In the genomic region with DNA sequence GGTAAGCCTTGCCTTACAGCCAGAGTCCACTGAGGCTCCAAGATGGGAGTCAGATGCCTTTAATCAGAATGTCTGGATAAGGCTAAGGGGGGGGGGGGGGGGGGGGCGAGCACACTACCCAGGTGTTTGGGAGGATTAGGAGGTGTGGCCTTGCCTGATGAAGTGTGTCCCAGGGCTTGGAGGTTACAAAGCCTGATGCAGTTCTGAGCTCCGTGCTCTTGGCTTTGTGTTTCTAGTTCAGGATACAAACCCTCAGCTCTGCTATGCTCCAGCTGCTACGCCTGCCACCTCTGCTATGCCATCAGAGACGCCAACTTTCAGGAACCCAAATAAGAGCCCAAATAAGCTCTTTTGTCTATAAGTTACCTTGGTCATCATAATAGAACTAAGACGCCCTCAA, we compare ENCODE assay signal across 20 mouse cellular contexts.
DNase-seq lines count a peak whose midpoint lies in the region; ATAC-seq lines count a peak whose summit lies in the region.
"Had no signal": no experiment of that assay in that cellular context is flagged by ENCODE, and none has a peak within 500 bp of the region (broad histone marks: within the 10 kb centered on the region; RNA-seq: fewer than 3 reads in every experiment).

No protein-coding gene starts in this region.

- H3K4me2 ChIP-seq in kidney, embryonic 14.5 days (replicated peaks; ENCODE audit: low read depth, low read length) = no peak overlapping the region
- no peak overlapping the region for H3K4me2 ChIP-seq in kidney, embryonic 16.5 days (replicated peaks; ENCODE audit: low read depth, low read length)
- H3K4me2 ChIP-seq: embryonic facial prominence, embryonic 13.5 days; embryonic facial prominence, embryonic 15.5 days; forebrain, embryonic 12.5 days had no signal

- no peaks in the 10 kb centered on the region for H3K9me3 ChIP-seq in kidney, embryonic 14.5 days (ENCODE audit: control insufficient read depth, low read length)
- H3K9me3 ChIP-seq in kidney, embryonic 16.5 days (ENCODE audit: low read length) = no peaks in the 10 kb centered on the region
- H3K9me3 ChIP-seq: embryonic facial prominence, embryonic 13.5 days; embryonic facial prominence, embryonic 15.5 days; forebrain, embryonic 10.5 days; forebrain, embryonic 12.5 days had no signal

- H3K36me3 ChIP-seq in kidney, embryonic 14.5 days (ENCODE audit: control insufficient read depth, insufficient read depth, low read length) = peaks cover 18% of the 10 kb centered on the region; the same call in 1 of the 2 replicates
- H3K36me3 ChIP-seq in kidney, embryonic 16.5 days (ENCODE audit: insufficient read depth, low read length) = peaks cover 26% of the 10 kb centered on the region
- H3K36me3 ChIP-seq: forebrain, embryonic 12.5 days had no signal

- peaks cover 10% of the 10 kb centered on the region; the same call in 1 of the 2 replicates for H3K4me1 ChIP-seq in kidney, embryonic 14.5 days (ENCODE audit: control insufficient read depth, insufficient read depth, low read length)
- H3K4me1 ChIP-seq in kidney, embryonic 16.5 days (ENCODE audit: insufficient read depth, low read length) = peaks cover 11% of the 10 kb centered on the region
- H3K4me1 ChIP-seq: embryonic facial prominence, embryonic 13.5 days; embryonic facial prominence, embryonic 15.5 days; forebrain, embryonic 12.5 days had no signal

- H3K27me3 ChIP-seq in kidney, embryonic 14.5 days (ENCODE audit: control insufficient read depth, insufficient read depth, low read length) = no peaks in the 10 kb centered on the region
- no peaks in the 10 kb centered on the region for H3K27me3 ChIP-seq in kidney, embryonic 16.5 days (ENCODE audit: insufficient read depth, low read length)
- H3K27me3 ChIP-seq: embryonic facial prominence, embryonic 13.5 days; embryonic facial prominence, embryonic 15.5 days; forebrain, embryonic 12.5 days had no signal

- H3K9ac ChIP-seq in kidney, embryonic 14.5 days (ENCODE audit: low read depth, low read length) = no peak overlapping the region
- H3K9ac ChIP-seq in kidney, embryonic 16.5 days (replicated peaks; ENCODE audit: low read length) = no peak overlapping the region
- H3K9ac ChIP-seq: embryonic facial prominence, embryonic 13.5 days; embryonic facial prominence, embryonic 15.5 days; forebrain, embryonic 12.5 days had no signal

- peak; percentile 69 for ATAC-seq in kidney, embryonic 14.5 days (ENCODE audit: low FRiP score, low TSS enrichment)
- peak; percentile 53; the same call in 1 of the 2 replicates for ATAC-seq in kidney, embryonic 16.5 days (ENCODE audit: low FRiP score, low TSS enrichment)
- ATAC-seq: forebrain, embryonic 14.5 days; forebrain, embryonic 16.5 days had no signal

- no peak overlapping the region for H3K27ac ChIP-seq in kidney, embryonic 14.5 days (ENCODE audit: low read depth, low read length)
- no peak overlapping the region for H3K27ac ChIP-seq in kidney, embryonic 16.5 days (ENCODE audit: low read length)
- H3K27ac ChIP-seq: embryonic facial prominence, embryonic 13.5 days; embryonic facial prominence, embryonic 15.5 days; forebrain, embryonic 10.5 days; forebrain, embryonic 12.5 days had no signal

- no peak overlapping the region for H3K4me3 ChIP-seq in kidney, embryonic 14.5 days (ENCODE audit: low read length)
- H3K4me3 ChIP-seq in kidney, embryonic 16.5 days (ENCODE audit: low read length) = no peak overlapping the region
- H3K4me3 ChIP-seq: embryonic facial prominence, embryonic 13.5 days; embryonic facial prominence, embryonic 15.5 days; erythroblast, embryonic 14.5 days; forebrain, embryonic 10.5 days; forebrain, embryonic 12.5 days had no signal

- no peak for DNase-seq in kidney, adult 18-20 months
- DNase-seq in kidney, adult 11 months = no peak
- DNase-seq: adrenal gland, adult 2 months; adrenal gland, postnatal 10 days; adrenal gland, postnatal 25 days; cerebellum, adult 11 months; cerebellum, adult 18-20 months; cerebellum, adult 8-10 months; cerebellum, adult 9-11 months; cerebellum, postnatal 14 days; cerebellum, postnatal 36 days had no signal

- WGBS in kidney, embryonic 14.5 days = 32% methylated on average over 5 of the region's 5 CpGs
- 36% methylated on average over 5 of the region's 5 CpGs for WGBS in kidney, embryonic 16.5 days
